Mouse (Mus musculus): Measurements from ENCODE around the gene a.

- no peak for TF ChIP-seq CTCF (IDR thresholded peaks at IDR 0.05; ENCODE audit: low read depth)
- TF ChIP-seq EP300 (optimal IDR thresholded peaks at IDR 0.05) = no peak
These were observed 8.1 kb upstream of the a start for GRCm38 (mm10) chr2:154782856-154783650.
